Mouse (Mus musculus) adrenal gland, postnatal 25 days (tissue): Measurements from ENCODE around the gene Ntf5. TPM values are rescaled to one million over a fixed set of nuclear protein-coding genes. Genes with fewer than 3 reads are reported as not detected.

Experiments used
- DNase-seq: peaks from one replicate; pipeline ENCODE4 v3.0.0; 2021; ENCODE audit warnings: mixed read lengths
- total RNA-seq: library from RNA; stranded (reverse); gene quantifications from 2 replicates; pipeline ENCODE4 v1.2.3, GENCODE M21; 2021

Ntf5 gene
- total RNA-seq, 1 experiment from 2014 or later, result not detected

GRCm38 (mm10) chr7:45403532-45404261 is 9.8 kb upstream of the Ntf5 start:
- DNase-seq, result peak; percentile 70

- DNase-seq, result peak; percentile 81
These were observed 8.1 kb upstream of the Ntf5 start, which contains the start of gene Kcna7 for GRCm38 (mm10) chr7:45405091-45406075. Gene Kcna7, plus strand, starts transcription at chr7:45405653.

- peak; percentile 32 for DNase-seq
These were observed 7.0 kb upstream of the Ntf5 start for GRCm38 (mm10) chr7:45406157-45407156.

GRCm38 (mm10) chr7:45407836-45408235 is 5.7 kb upstream of the Ntf5 start:
- DNase-seq, result no peak

- no peak for DNase-seq
These were observed 5.1 kb upstream of the Ntf5 start for GRCm38 (mm10) chr7:45408351-45408750.

GRCm38 (mm10) chr7:45408949-45409348 is 4.5 kb upstream of the Ntf5 start:
- no peak for DNase-seq

- DNase-seq, result no peak
These were observed 3.9 kb upstream of the Ntf5 start for GRCm38 (mm10) chr7:45409497-45410163.

- no peak for DNase-seq
These were observed 1.1 kb upstream of the Ntf5 start for GRCm38 (mm10) chr7:45412421-45412820.

- no peak for DNase-seq
These were observed 607 bp downstream of the Ntf5 start for GRCm38 (mm10) chr7:45413864-45414739.

GRCm38 (mm10) chr7:45414740-45415224 is 1.3 kb downstream of the Ntf5 start:
- DNase-seq, result no peak

- DNase-seq, result no peak
These were observed 2.1 kb downstream of the Ntf5 start for GRCm38 (mm10) chr7:45415636-45416035.

GRCm38 (mm10) chr7:45417962-45418492 is 4.5 kb downstream of the Ntf5 start:
- no peak for DNase-seq

GRCm38 (mm10) chr7:45419859-45420614 is 6.5 kb downstream of the Ntf5 start:
- no peak for DNase-seq

- DNase-seq, result no peak
These were observed 7.1 kb downstream of the Ntf5 start, which contains the start of gene Lhb for GRCm38 (mm10) chr7:45420615-45420919. Gene Lhb, plus strand, starts transcription at chr7:45420820.

- DNase-seq, result no peak
These were observed 7.7 kb downstream of the Ntf5 start for GRCm38 (mm10) chr7:45421194-45421593.

GRCm38 (mm10) chr7:45426556-45426955 is 13.1 kb downstream of the Ntf5 start:
- DNase-seq, result no peak

GRCm38 (mm10) chr7:45433835-45434202 is 20.3 kb downstream of the Ntf5 start:
- no peak for DNase-seq

GRCm38 (mm10) chr7:45434203-45435015 is 20.9 kb downstream of the Ntf5 start, which contains the start of gene Gys1:
Gene Gys1, plus strand, starts transcription at chr7:45434844.
- DNase-seq, result peak; percentile 100
